Mouse (Mus musculus): ENCODE measurements around the gene Eftud2.

- TF ChIP-seq CTCF (IDR thresholded peaks at IDR 0.05; ENCODE audit: borderline replicate concordance, extremely low read depth, insufficient read depth, insufficient read length) (no peak), POLR2A (IDR thresholded peaks at IDR 0.05; ENCODE audit: borderline replicate concordance, extremely low read depth, insufficient read depth, insufficient read length, poor library complexity, severe bottlenecking) (no peak)
Measured at GRCm38 (mm10) chr11:102903654-102904053, 22.9 kb upstream of the Eftud2 start.
